Mouse (Mus musculus) limb, embryonic 12.5 days (tissue): Measurements from ENCODE around the gene Ppm1e. TPM values are rescaled to one million over a fixed set of nuclear protein-coding genes. Genes with fewer than 3 reads are reported as not detected.

ENCODE experiments used
- ATAC-seq: fragments of 200-750 bp; cut with Nextera tagmentation; 2 replicates; pipeline ENCODE4 v1.8.0; 2017; ENCODE audit warnings: low read depth, moderate TSS enrichment; ENCODE audit not compliant: insufficient number of reproducible peaks, insufficient read depth, low FRiP score, low TSS enrichment
- H3K27ac ChIP-seq: fragments of 300-500 bp; sonication (generic); 2 replicates; pipeline ENCODE4 v1.5.1; 2016; ENCODE audit warnings: mild to moderate bottlenecking, moderate library complexity
- H3K27me3 ChIP-seq: fragments of 300-500 bp; sonication (generic); 2 replicates; pipeline ENCODE4 v1.6.1; 2016; ENCODE audit warnings: mild to moderate bottlenecking, moderate library complexity
- H3K36me3 ChIP-seq: fragments of 300-500 bp; sonication (generic); 2 replicates; pipeline ENCODE4 v1.6.1; 2016; ENCODE audit warnings: mild to moderate bottlenecking, moderate library complexity
- H3K4me1 ChIP-seq: fragments of 300-500 bp; sonication (generic); replicated peaks from 2 replicates; pipeline ENCODE4 v1.6.1; 2016
- H3K4me2 ChIP-seq: fragments of 300-500 bp; sonication (generic); 2 replicates; pipeline ENCODE4 v1.6.1; 2016; ENCODE audit warnings: mild to moderate bottlenecking, moderate library complexity
- H3K4me3 ChIP-seq: fragments of 300-500 bp; sonication (generic); replicated peaks from 2 replicates; pipeline ENCODE4 v1.5.1; 2016; ENCODE audit warnings: mild to moderate bottlenecking
- H3K9ac ChIP-seq: fragments of 300-500 bp; sonication (generic); replicated peaks from 2 replicates; pipeline ENCODE4 v1.6.1; 2016; ENCODE audit warnings: mild to moderate bottlenecking, moderate library complexity
- H3K9me3 ChIP-seq: fragments of 300-500 bp; sonication (generic); 2 replicates; pipeline ENCODE4 v1.6.1; 2016; ENCODE audit warnings: mild to moderate bottlenecking, moderate library complexity
- WGBS: fragments of 180-500 bp; shearing (Covaris S2); methylation state at CpG from one replicate; pipeline ENCODE4 v1.1.7; 2016; 5-methylcytosine and 5-hydroxymethylcytosine counted together
- polyA plus RNA-seq: library from polyadenylated mRNA; unstranded; fragments of >200 nt; fragmentation: Nextera tagmentation; extraction: Ambion mirVana; gene quantifications from 2 replicates; pipeline ENCODE4 v1.2.1, GENCODE M21; 2016

The Ppm1e gene
- polyA plus RNA-seq, 1 experiment from 2014 or later = 2.1 TPM

DNA sequence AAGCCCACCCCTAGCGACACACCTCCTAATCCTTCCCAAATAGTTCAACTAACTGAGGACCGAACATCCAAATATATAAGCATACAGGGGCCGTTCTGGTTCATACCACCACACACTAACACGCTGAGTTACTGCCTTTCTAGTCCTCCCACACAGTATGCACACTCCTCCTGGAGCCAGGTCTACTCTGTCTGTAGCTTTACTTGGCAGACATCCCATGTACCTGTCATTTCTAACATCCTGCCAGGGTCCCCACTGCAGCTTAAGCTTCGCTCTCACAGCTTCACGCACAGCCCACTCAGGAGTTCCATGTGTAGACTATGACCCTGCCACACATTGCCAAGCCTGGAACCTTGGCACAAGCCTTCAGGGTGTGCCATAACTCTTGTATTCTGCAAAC is 62.4 kb downstream of the Ppm1e start:
- no peak for ATAC-seq
- H3K27me3 ChIP-seq = no peaks in the 10 kb centered on the region
- no peaks in the 10 kb centered on the region for H3K4me1 ChIP-seq
- no peak overlapping the region for H3K27ac ChIP-seq
- 94% methylated on average over 6 of the region's 6 CpGs for WGBS
- no peak overlapping the region for H3K4me3 ChIP-seq
- no peak overlapping the region for H3K9ac ChIP-seq
- H3K36me3 ChIP-seq = no peaks in the 10 kb centered on the region
- no peak overlapping the region for H3K4me2 ChIP-seq
- no peaks in the 10 kb centered on the region for H3K9me3 ChIP-seq

DNA sequence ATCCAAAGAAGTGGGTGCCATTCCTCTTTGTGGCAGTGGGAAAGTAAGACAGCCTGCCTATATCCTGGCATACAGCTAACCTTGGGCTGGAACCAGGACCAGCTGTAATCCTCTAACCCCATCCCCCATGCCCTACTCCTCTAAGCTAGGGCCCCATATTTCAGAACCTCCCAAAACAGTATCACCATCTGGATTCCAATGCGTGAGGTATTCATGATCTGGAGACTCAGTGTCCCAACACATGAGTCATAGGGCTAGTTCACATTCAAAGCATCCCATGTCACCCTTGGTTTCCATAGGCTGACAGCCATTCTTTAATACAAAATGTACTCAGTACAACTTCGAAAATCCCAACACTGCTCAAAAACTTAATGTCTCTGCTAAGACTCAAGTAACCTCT is 63.2 kb downstream of the Ppm1e start:
- Histone ChIP-seq H3K36me3 (no peaks in the 10 kb centered on the region), H3K4me1 (no peaks in the 10 kb centered on the region), H3K4me2 (no peak overlapping the region), H3K27me3 (no peaks in the 10 kb centered on the region), H3K9ac (no peak overlapping the region), H3K27ac (no peak overlapping the region), H3K4me3 (no peak overlapping the region), H3K9me3 (no peaks in the 10 kb centered on the region)
- ATAC-seq = no peak
- WGBS = 85% methylated on average over 2 of the region's 2 CpGs

DNA sequence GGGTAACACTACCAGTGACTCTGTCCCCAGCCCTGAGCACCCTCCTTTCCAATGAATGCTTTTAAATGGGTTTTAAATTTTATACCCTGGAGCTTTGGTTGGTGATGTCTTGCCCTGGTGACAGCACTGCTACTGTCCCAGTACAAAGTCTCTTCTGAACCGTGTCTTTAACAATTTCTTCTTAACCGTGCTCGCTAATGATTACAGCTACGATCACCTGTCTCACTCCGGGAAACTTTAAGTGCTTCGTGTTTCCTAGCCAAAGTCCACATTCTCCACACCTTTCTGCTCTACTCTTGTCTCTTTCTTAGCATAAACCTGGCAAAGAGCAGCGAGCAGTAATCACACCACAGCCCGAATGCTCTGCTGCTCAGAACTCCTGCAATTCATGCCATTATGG is 69.5 kb downstream of the Ppm1e start:
- Histone ChIP-seq H3K36me3 (no peaks in the 10 kb centered on the region), H3K27ac (no peak overlapping the region), H3K4me3 (no peak overlapping the region), H3K27me3 (no peaks in the 10 kb centered on the region), H3K4me1 (no peaks in the 10 kb centered on the region), H3K9me3 (no peaks in the 10 kb centered on the region), H3K9ac (no peak overlapping the region), H3K4me2 (no peak overlapping the region)
- 91% methylated on average over 8 of the region's 8 CpGs for WGBS
- no peak for ATAC-seq

DNA sequence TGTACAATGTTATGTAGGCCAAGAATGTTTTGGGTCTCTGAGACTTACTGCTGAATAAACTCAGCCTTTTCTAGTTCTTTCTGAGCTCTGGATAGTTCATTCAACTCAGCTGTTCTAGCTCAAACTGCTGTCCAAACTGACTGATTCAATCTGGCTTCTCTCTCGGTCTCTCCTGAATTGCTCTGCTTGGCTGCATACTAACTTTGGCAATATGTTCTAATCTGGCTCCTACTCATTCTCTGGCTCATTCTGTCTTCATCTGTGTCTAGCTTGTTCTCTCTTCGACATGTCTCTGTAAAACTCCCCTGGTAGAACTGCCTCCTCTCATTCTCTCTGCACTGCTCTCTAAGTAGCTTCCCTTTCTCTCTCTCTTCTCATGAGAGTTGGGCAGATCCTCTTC is 72.6 kb downstream of the Ppm1e start:
- no peak for ATAC-seq
- no peak overlapping the region for H3K4me3 ChIP-seq
- 88% methylated on average over 2 of the region's 2 CpGs for WGBS
- H3K9ac ChIP-seq = no peak overlapping the region
- H3K36me3 ChIP-seq = no peaks in the 10 kb centered on the region
- H3K9me3 ChIP-seq = no peaks in the 10 kb centered on the region
- no peaks in the 10 kb centered on the region for H3K4me1 ChIP-seq
- H3K27me3 ChIP-seq = no peaks in the 10 kb centered on the region
- H3K27ac ChIP-seq = no peak overlapping the region
- no peak overlapping the region for H3K4me2 ChIP-seq

DNA sequence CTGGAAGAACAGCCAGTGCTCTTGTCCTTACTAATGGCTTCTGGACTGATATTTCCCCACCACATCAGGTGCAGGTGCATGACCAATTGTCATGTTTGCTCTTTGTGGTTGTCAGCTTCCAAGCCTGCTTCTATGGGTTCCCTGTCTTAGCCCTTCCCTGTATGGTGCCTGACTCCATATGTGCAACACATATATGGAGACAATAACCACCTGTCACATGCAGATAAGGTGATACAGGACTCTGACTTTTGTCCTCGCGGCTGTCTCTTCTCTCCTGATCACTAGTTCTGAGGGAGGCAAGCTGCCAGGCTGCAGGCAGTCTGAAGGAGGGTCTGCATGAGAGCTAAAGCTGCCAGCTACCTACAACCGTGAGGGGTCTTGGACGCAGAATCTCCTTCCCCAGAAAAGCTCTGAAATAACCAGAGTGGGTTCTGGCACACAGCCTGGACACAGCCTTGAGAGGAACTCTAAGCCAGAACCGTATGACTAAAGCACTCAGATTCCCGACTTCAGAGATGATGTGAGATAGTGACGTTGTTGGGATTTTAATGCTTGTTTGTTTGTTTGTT is 76.8 kb downstream of the Ppm1e start:
- ATAC-seq = no peak
- Histone ChIP-seq H3K9me3 (no peaks in the 10 kb centered on the region), H3K4me2 (no peak overlapping the region), H3K27ac (no peak overlapping the region), H3K36me3 (no peaks in the 10 kb centered on the region), H3K4me1 (no peaks in the 10 kb centered on the region), H3K27me3 (no peaks in the 10 kb centered on the region), H3K9ac (no peak overlapping the region), H3K4me3 (no peak overlapping the region)
- WGBS = 83% methylated on average over 7 of the region's 7 CpGs

DNA sequence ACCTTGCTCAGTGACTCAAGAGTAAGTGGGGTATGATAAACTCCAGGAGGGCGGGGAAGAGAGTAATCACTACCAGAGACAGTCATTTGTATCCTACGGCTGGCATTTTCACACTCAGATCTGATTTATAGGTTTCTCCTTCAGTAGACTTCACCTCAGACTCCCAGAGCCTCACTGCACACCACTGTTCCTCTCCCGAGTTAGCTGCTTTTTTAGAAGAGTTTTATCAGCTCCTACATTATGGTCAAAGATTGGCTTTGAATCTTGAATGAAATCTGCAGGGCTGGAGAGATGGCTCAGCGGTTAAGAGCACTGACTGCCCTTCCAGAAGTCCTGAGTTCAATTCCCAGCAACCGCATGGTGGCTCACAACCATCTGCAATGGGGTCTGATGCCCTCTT is 79.4 kb downstream of the Ppm1e start:
- no peak overlapping the region for H3K9ac ChIP-seq
- no peaks in the 10 kb centered on the region for H3K27me3 ChIP-seq
- no peaks in the 10 kb centered on the region for H3K36me3 ChIP-seq
- ATAC-seq = no peak
- H3K4me1 ChIP-seq = peaks cover 7% of the 10 kb centered on the region
- 43% methylated on average over 5 of the region's 5 CpGs for WGBS
- H3K4me3 ChIP-seq = no peak overlapping the region
- H3K27ac ChIP-seq = no peak overlapping the region
- H3K9me3 ChIP-seq = no peaks in the 10 kb centered on the region
- H3K4me2 ChIP-seq = no peak overlapping the region

DNA sequence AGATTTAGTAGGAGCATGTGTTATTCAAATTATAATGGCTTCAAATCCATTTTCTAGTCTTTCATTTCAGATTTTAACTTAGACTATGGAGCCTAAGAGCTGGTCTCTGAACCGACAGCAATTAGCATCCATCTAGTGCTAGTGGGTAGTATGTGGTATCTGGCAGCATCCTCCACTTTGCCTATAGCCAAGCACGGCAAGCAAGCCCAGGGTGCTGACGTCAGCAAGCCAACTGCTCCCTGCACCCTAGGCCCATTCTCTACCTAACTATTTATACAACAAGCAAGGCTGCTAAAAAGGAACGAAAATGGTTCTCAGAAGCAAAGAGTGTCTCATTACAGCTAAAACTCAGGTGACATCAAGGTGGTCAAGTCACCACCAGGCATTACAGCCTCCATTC is 80.0 kb downstream of the Ppm1e start:
- Histone ChIP-seq H3K4me3 (no peak overlapping the region), H3K9ac (no peak overlapping the region), H3K27me3 (no peaks in the 10 kb centered on the region), H3K36me3 (no peaks in the 10 kb centered on the region), H3K9me3 (no peaks in the 10 kb centered on the region), H3K27ac (no peak overlapping the region), H3K4me1 (peaks cover 7% of the 10 kb centered on the region), H3K4me2 (no peak overlapping the region)
- no peak for ATAC-seq
- 68% methylated on average over 4 of the region's 4 CpGs for WGBS

DNA sequence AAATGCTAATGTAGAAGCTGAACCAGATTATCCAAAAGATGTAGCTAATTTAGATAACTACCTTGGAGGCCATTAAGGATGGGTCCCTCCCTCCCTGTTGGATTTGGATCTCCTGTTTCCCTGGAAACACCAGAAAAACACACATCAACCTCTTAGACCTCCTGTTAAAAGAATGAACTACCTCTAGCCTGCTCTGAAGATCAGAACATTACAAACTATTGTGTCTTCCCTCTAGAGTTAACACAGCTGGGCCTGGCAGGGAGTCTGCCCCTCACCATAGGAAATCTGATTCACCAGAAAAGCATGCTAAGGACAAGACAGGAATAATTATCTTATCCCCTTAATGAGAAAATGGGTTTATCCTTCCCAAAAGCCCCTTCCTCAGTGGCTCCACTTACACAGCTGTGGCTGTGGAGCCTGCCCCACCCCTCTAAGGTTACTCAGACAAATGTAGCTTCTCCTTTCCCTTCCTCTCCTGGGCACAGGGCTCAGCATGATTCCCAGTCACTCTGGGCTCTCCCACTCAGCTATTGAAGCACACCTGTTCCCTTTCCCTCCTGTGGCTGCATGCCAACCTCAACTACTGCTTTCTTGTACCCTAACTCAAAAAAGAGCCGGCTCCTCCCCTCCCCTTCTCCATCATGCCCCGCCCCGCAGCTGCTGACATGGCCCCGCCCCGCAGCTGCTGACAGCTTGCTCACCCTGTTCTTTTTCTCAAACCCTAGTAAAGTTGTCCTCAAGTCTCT is 82.4 kb downstream of the Ppm1e start:
- no peaks in the 10 kb centered on the region for H3K36me3 ChIP-seq
- H3K9me3 ChIP-seq = no peaks in the 10 kb centered on the region
- H3K4me1 ChIP-seq = peaks cover 7% of the 10 kb centered on the region
- H3K4me2 ChIP-seq = no peak overlapping the region
- ATAC-seq = no peak
- no peak overlapping the region for H3K27ac ChIP-seq
- no peak overlapping the region for H3K4me3 ChIP-seq
- H3K9ac ChIP-seq = no peak overlapping the region
- 13% methylated on average over 5 of the region's 5 CpGs for WGBS
- no peaks in the 10 kb centered on the region for H3K27me3 ChIP-seq

DNA sequence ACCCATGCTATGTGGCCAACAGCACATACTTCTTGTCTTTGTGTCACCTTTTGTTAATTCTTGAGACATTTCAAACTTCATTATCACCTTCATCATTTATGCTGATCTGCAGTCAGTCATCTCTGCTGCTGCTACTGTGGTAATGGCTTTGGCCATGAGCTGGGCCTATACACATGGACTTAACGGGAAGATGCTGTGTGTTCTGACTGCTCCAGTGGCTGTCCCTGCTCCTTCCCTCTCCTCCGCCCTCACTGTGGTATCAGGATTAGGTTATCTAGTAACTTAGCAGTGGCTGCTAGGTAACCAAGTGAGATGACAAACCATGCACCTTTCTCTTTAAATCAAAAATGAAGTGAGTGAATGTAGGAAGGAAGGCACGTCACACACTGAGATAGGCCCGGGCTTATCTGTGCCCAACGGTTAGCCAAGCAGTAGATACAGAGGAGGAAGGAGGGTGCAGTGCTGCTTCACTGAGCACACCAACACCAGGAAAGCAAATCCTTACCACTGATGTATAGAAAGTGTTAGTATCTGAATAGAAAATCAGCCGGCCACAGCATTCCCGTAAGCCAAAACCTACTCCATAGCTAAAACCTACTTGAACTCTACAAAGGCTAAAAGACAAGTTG is 83.3 kb downstream of the Ppm1e start:
- ATAC-seq = no peak
- Histone ChIP-seq H3K4me1 (peaks cover 9% of the 10 kb centered on the region), H3K27me3 (no peaks in the 10 kb centered on the region), H3K4me2 (no peak overlapping the region), H3K27ac (no peak overlapping the region), H3K4me3 (no peak overlapping the region), H3K9me3 (no peaks in the 10 kb centered on the region), H3K36me3 (no peaks in the 10 kb centered on the region), H3K9ac (no peak overlapping the region)
- 91% methylated on average over 7 of the region's 7 CpGs for WGBS

DNA sequence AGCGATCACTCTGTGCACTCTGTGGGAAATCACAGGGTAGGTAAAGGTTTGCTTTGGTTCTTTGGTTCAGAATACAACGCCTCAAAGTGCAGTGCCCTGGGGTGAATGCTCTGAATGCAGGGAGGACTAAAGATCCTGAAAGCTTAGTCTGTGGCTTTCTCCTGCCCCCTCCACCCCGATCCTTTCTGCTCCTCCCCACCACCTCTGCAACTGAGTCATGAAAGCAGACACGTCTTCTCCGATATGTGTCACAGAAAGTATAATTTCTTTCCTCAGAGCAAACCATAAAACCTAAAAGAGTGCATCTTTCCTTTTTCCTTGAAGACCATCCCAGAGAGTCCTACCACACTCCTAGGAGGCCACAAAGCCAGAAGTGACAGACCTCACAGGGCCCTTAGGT is 86.1 kb downstream of the Ppm1e start:
- H3K9me3 ChIP-seq = no peaks in the 10 kb centered on the region
- no peak overlapping the region for H3K9ac ChIP-seq
- H3K27ac ChIP-seq = no peak overlapping the region
- H3K4me3 ChIP-seq = no peak overlapping the region
- H3K4me2 ChIP-seq = no peak overlapping the region
- no peaks in the 10 kb centered on the region for H3K27me3 ChIP-seq
- H3K4me1 ChIP-seq = peaks cover 9% of the 10 kb centered on the region
- WGBS = 94% methylated on average over 5 of the region's 5 CpGs
- ATAC-seq = no peak
- H3K36me3 ChIP-seq = no peaks in the 10 kb centered on the region

DNA sequence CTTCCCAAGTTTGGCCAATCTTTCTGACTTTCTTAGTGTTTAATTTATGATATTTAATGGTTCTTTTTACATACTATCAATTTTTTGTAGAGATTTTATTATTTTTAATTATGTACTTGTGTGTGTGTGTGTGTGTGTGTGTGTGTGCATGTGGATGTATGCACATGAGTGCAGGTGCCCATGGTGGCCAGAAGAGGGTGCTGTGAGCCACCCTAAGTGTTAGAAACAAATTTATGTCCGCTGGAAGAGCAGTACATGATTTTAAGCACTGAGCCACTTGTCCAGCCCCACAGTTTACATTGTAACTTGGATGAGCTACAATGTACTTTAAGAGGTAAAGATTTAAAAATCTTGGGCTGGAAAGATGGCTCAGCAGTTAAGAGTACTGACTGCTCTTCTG is 87.3 kb downstream of the Ppm1e start:
- Histone ChIP-seq H3K4me2 (no peak overlapping the region), H3K9me3 (no peaks in the 10 kb centered on the region), H3K27ac (no peak overlapping the region), H3K4me3 (no peak overlapping the region), H3K36me3 (no peaks in the 10 kb centered on the region), H3K4me1 (peaks cover 5% of the 10 kb centered on the region), H3K9ac (no peak overlapping the region), H3K27me3 (no peaks in the 10 kb centered on the region)
- ATAC-seq = no peak
- 83% methylated on average over 1 of the region's 1 CpGs for WGBS
